Mouse (Mus musculus) liver, embryonic 14.5 days (tissue): ENCODE data around the gene Ccdc30.

Experiments used
- CTCF ChIP-seq: IDR thresholded peaks from 2 replicates; pipeline ENCODE4 v1.5.1; 2016; ENCODE audit warnings: antibody characterized with exemption, low read depth, control low read depth
- EP300 ChIP-seq: IDR thresholded peaks from 2 replicates; pipeline ENCODE4 v1.6.1; 2016; ENCODE audit warnings: antibody characterized with exemption, low read depth

- no peak for TF ChIP-seq CTCF
- no peak for TF ChIP-seq EP300
Observed at GRCm38 (mm10) chr4:119447261-119447660, 31.9 kb upstream of the Ccdc30 start.
